Mouse (Mus musculus) thymus, adult 2 months (tissue): ENCODE results near the gene Shisa8.

Source experiments
- CTCF ChIP-seq: fragments of 200-500 bp; IDR thresholded peaks from 2 replicates; pipeline ENCODE4 v1.5.1; 2012; ENCODE audit warnings: mild to moderate bottlenecking, control low read depth, low read length, moderate library complexity, borderline replicate concordance; ENCODE audit not compliant: control insufficient read depth, poor library complexity, insufficient read depth; ENCODE audit errors: extremely low read depth
- POLR2A ChIP-seq: fragments of 200-500 bp; IDR thresholded peaks from 2 replicates; pipeline ENCODE4 v1.6.1; 2012; ENCODE audit warnings: mild to moderate bottlenecking, low read length, control low read depth, moderate library complexity; ENCODE audit not compliant: control insufficient read depth, poor library complexity, insufficient read depth; ENCODE audit errors: extremely low read depth

- no peak for TF ChIP-seq CTCF
- no peak for TF ChIP-seq POLR2A
Observed at GRCm38 (mm10) chr15:82158243-82159035, 54.2 kb downstream of the Shisa8 start.
